Mouse (Mus musculus) gastrocnemius, adult 2 months (tissue): Measurements from ENCODE around the gene Pknox2. TPM values are rescaled to one million over a fixed set of nuclear protein-coding genes. Genes with fewer than 3 reads are reported as not detected.

Experiments used
- DNase-seq: peaks from one replicate; pipeline ENCODE4 v3.0.0; 2022
- H3K27ac ChIP-seq: fragments of 200-600 bp; 2 replicates; pipeline ENCODE4 v1.8.1; 2022; ENCODE audit warnings: mild to moderate bottlenecking
- H3K4me3 ChIP-seq: fragments of 200-600 bp; 2 replicates; pipeline ENCODE4 v1.8.1; 2022; ENCODE audit warnings: mild to moderate bottlenecking, moderate library complexity
- CTCF ChIP-seq: fragments of 200-600 bp; IDR thresholded peaks from 2 replicates; pipeline ENCODE4 v1.8.1; 2022; ENCODE audit warnings: antibody characterized with exemption, mild to moderate bottlenecking, moderate library complexity
- intact Hi-C: fragments of 180-260 bp; cut with DNase I; formaldehyde crosslinking; loops from one replicate; pipeline ENCODE4 v1.15.1; 2025
- total RNA-seq, 2 experiments: library from RNA; stranded (reverse); gene quantifications; 2 replicates each; pipeline ENCODE4 v1.2.3; 2021

The Pknox2 gene
- total RNA-seq, 2 experiments from 2014 or later, result 35.4 to 40.7 TPM

GRCm38 (mm10) chr9:36951133-36951484 lies 196.1 kb downstream of the Pknox2 start:
- no peak for TF ChIP-seq CTCF
- Histone ChIP-seq H3K27ac (no peak overlapping the region), H3K4me3 (no peak overlapping the region)
- intact Hi-C loops, result no loop called here
- DNase-seq, result no peak

- Histone ChIP-seq H3K4me3 (no peak overlapping the region), H3K27ac (no peak overlapping the region)
- no peak for DNase-seq
- no peak for TF ChIP-seq CTCF
- intact Hi-C loops, result no loop called here
Measured at GRCm38 (mm10) chr9:36950271-36951132, 196.7 kb downstream of the Pknox2 start.

GRCm38 (mm10) chr9:36948181-36948580 lies 199.0 kb downstream of the Pknox2 start:
- peak; percentile 68 for DNase-seq

GRCm38 (mm10) chr9:36947056-36947694 lies 200.0 kb downstream of the Pknox2 start:
- peak overlapping the region; percentile 88 for H3K27ac ChIP-seq
- H3K4me3 ChIP-seq, result no peak overlapping the region
- DNase-seq, result peak; percentile 78
- no peak for TF ChIP-seq CTCF
- intact Hi-C loops, result loop anchor here (5.0 kb wide), 1 partner anchor 50 kb away; no protein-coding TSS in a partner anchor

More at GRCm38 (mm10) chr9:36948181-36948580, 199.0 kb downstream of the Pknox2 start:
- intact Hi-C loops, result loop anchor here (5.0 kb wide), 1 partner anchor 51 kb away; no protein-coding TSS in a partner anchor
- Histone ChIP-seq H3K4me3 (no peak overlapping the region), H3K27ac (peak overlapping the region; percentile 88)
- no peak for TF ChIP-seq CTCF

- peak overlapping the region; percentile 21; the same call in 1 of the 2 replicates for H3K4me3 ChIP-seq
- intact Hi-C loops, result loop anchor here (5.0 kb wide), 1 partner anchor 48 kb away; no protein-coding TSS in a partner anchor
- H3K27ac ChIP-seq, result peak overlapping the region; percentile 88
- TF ChIP-seq CTCF, result no peak
- DNase-seq, result peak; percentile 67
Measured at GRCm38 (mm10) chr9:36944843-36945242, 202.4 kb downstream of the Pknox2 start.

- no peak for DNase-seq
- intact Hi-C loops, result loop anchor here (2.0 kb wide), 1 partner anchor 18 kb away; no protein-coding TSS in a partner anchor
- H3K27ac ChIP-seq, result peak overlapping the region; percentile 35
- no peak for TF ChIP-seq CTCF
- H3K4me3 ChIP-seq, result no peak overlapping the region
Measured at GRCm38 (mm10) chr9:36942561-36942960, 204.6 kb downstream of the Pknox2 start.

- TF ChIP-seq CTCF, result no peak
- no peak for DNase-seq
- H3K27ac ChIP-seq, result 0 out of 2 replicates have a peak overlapping the region, but pooled peaks have one; percentile 12
- no peak overlapping the region for H3K4me3 ChIP-seq
- intact Hi-C loops, result loop anchor here (2.0 kb wide), 1 partner anchor 17 kb away; no protein-coding TSS in a partner anchor
Measured at GRCm38 (mm10) chr9:36942131-36942530, 205.1 kb downstream of the Pknox2 start.

- intact Hi-C loops, result no loop called here
- no peak for TF ChIP-seq CTCF
- no peak overlapping the region for H3K4me3 ChIP-seq
- no peak for DNase-seq
- H3K27ac ChIP-seq, result no peak overlapping the region
Measured at GRCm38 (mm10) chr9:36941565-36941964, 205.6 kb downstream of the Pknox2 start.

- no peak for DNase-seq
- TF ChIP-seq CTCF, result no peak
- Histone ChIP-seq H3K27ac (no peak overlapping the region), H3K4me3 (no peak overlapping the region)
- intact Hi-C loops, result no loop called here
Measured at GRCm38 (mm10) chr9:36938601-36939078, 208.6 kb downstream of the Pknox2 start.

- no peak overlapping the region for H3K4me3 ChIP-seq
- DNase-seq, result peak; percentile 66
- no peak overlapping the region for H3K27ac ChIP-seq
- TF ChIP-seq CTCF, result peak; percentile 71
- intact Hi-C loops, result no loop called here
Measured at GRCm38 (mm10) chr9:36933813-36934493, 213.3 kb downstream of the Pknox2 start.

- Histone ChIP-seq H3K27ac (no peak overlapping the region), H3K4me3 (no peak overlapping the region)
- intact Hi-C loops, result no loop called here
- no peak for TF ChIP-seq CTCF
- no peak for DNase-seq
Measured at GRCm38 (mm10) chr9:36932950-36933812, 214.0 kb downstream of the Pknox2 start.
